Mouse (Mus musculus): ENCODE results near the gene Ccsap. TPM values are rescaled to one million over a fixed set of nuclear protein-coding genes. Genes with fewer than 3 reads are reported as not detected.
A peak's percentile ranks its signal among the peaks of the same experiment; 100 is the strongest.

The Ccsap gene
- polyA plus RNA-seq, 1 experiment from 2014 or later, result 5.4 TPM

DNA sequence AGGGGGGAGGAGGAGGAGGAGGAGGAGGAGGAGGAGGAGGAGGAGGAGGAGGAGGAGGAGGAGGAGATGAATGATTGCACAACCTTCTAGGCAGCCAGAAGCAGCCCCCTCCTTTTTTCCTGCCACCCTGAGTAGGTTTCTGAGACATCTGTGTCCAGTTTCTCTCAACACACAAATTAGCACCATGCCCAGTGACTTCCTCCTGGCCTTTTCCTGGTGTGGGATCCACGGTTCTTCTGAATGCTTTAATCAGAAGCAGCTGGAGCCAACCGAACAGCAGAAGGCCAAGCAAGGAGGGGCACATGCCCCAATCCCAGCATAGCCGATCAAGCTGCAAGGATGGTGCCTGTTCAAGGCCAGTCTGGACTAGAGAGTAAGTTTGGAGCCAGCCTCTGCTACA is 60.1 kb downstream of the Ccsap start:
- ATAC-seq (ENCODE audit: low read depth), result no peak
- WGBS, result 65% methylated on average over 3 of the region's 3 CpGs
- H3K4me2 ChIP-seq (ENCODE audit: low read depth, low read length), result no peak overlapping the region
- H3K4me1 ChIP-seq (ENCODE audit: control insufficient read depth, insufficient read depth, low read length), result no peaks in the 10 kb centered on the region
- H3K27me3 ChIP-seq (ENCODE audit: control insufficient read depth, insufficient read depth, low read length), result no peaks in the 10 kb centered on the region
- H3K9me3 ChIP-seq (ENCODE audit: control insufficient read depth, low read length), result no peaks in the 10 kb centered on the region
- H3K9ac ChIP-seq (replicated peaks; ENCODE audit: low read depth, low read length), result no peak overlapping the region
- H3K4me3 ChIP-seq (ENCODE audit: low read depth, low read length), result no peak overlapping the region
- no peaks in the 10 kb centered on the region for H3K36me3 ChIP-seq (ENCODE audit: control insufficient read depth, insufficient read depth, low read length)
- H3K27ac ChIP-seq (ENCODE audit: low read depth, low read length), result no peak overlapping the region

DNA sequence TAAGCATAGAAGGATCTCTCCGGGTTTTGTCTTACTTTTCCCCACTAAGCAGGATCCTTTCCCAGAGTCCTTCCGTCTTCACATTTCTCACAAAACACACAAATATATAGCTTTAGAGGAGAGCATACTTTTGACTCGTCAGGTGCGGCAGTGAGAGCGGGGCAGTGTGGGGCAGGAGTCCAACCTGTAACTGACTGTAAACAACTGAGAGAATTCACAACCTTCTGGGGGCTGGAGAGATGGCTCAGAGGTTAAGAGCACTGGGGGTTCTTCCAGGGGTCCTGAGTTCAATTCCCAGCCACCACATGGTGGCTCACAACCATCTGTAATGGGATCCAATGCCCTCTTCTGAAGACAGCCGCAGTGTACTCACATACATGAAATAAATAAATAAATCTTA is 60.6 kb downstream of the Ccsap start:
- H3K4me3 ChIP-seq (ENCODE audit: low read depth, low read length), result no peak overlapping the region
- H3K9ac ChIP-seq (replicated peaks; ENCODE audit: low read depth, low read length), result no peak overlapping the region
- ATAC-seq (ENCODE audit: low read depth), result no peak
- H3K4me2 ChIP-seq (ENCODE audit: low read depth, low read length), result no peak overlapping the region
- H3K27me3 ChIP-seq (ENCODE audit: control insufficient read depth, insufficient read depth, low read length), result no peaks in the 10 kb centered on the region
- H3K27ac ChIP-seq (ENCODE audit: low read depth, low read length), result no peak overlapping the region
- no peaks in the 10 kb centered on the region for H3K9me3 ChIP-seq (ENCODE audit: control insufficient read depth, low read length)
- WGBS, result 89% methylated on average over 6 of the region's 6 CpGs
- H3K36me3 ChIP-seq (ENCODE audit: control insufficient read depth, insufficient read depth, low read length), result no peaks in the 10 kb centered on the region
- no peaks in the 10 kb centered on the region for H3K4me1 ChIP-seq (ENCODE audit: control insufficient read depth, insufficient read depth, low read length)

DNA sequence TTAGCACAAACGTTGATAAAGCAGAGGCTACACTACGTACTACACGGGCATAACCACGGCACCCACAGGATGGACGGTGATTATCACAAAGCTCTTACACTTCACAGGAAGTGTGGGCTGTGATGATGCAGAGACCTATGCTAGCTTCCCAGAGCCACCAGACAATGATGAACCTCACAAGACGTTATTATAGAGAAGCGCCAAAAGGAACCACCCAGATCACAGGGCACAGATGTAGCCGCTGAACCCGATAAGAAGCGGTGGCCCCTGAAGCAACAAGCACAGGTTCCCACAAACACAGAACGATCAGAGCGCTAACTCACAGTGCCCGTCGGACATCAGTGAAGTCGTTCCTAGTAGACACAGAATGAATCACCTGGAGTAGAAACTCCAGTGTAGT is 62.1 kb downstream of the Ccsap start:
- Histone ChIP-seq H3K9me3 (ENCODE audit: control insufficient read depth, low read length) (no peaks in the 10 kb centered on the region), H3K27ac (ENCODE audit: low read depth, low read length) (no peak overlapping the region), H3K4me1 (ENCODE audit: control insufficient read depth, insufficient read depth, low read length) (no peaks in the 10 kb centered on the region), H3K36me3 (ENCODE audit: control insufficient read depth, insufficient read depth, low read length) (no peaks in the 10 kb centered on the region), H3K27me3 (ENCODE audit: control insufficient read depth, insufficient read depth, low read length) (no peaks in the 10 kb centered on the region), H3K4me2 (ENCODE audit: low read depth, low read length) (no peak overlapping the region), H3K9ac (replicated peaks; ENCODE audit: low read depth, low read length) (no peak overlapping the region), H3K4me3 (ENCODE audit: low read depth, low read length) (no peak overlapping the region)
- 92% methylated on average over 15 of the region's 15 CpGs for WGBS
- no peak for ATAC-seq (ENCODE audit: low read depth)

DNA sequence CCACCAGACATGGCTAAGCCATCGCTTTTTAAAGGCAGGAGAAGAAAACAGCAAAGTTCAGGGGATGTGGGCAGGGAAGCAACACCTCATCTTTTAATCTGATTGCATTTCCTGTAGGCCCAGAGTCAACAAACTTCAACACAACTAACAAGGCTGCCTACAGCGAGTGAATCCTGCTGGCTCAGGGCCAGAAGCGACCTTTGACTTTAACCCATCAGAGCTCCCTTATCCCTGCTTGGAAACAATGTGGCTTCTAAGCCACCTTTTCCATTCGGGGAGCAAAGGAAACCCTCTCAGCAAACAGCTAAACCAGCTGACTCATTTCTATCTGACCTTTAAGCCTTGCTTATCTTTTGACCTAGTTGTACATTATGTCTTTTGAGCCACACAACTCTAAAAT is 63.3 kb downstream of the Ccsap start:
- no peak for ATAC-seq (ENCODE audit: low read depth)
- Histone ChIP-seq H3K9ac (replicated peaks; ENCODE audit: low read depth, low read length) (no peak overlapping the region), H3K4me1 (ENCODE audit: control insufficient read depth, insufficient read depth, low read length) (no peaks in the 10 kb centered on the region), H3K4me2 (ENCODE audit: low read depth, low read length) (no peak overlapping the region), H3K4me3 (ENCODE audit: low read depth, low read length) (no peak overlapping the region), H3K27me3 (ENCODE audit: control insufficient read depth, insufficient read depth, low read length) (no peaks in the 10 kb centered on the region), H3K27ac (ENCODE audit: low read depth, low read length) (no peak overlapping the region), H3K36me3 (ENCODE audit: control insufficient read depth, insufficient read depth, low read length) (no peaks in the 10 kb centered on the region), H3K9me3 (ENCODE audit: control insufficient read depth, low read length) (no peaks in the 10 kb centered on the region)
- WGBS, result 64% methylated on average over 4 of the region's 4 CpGs

DNA sequence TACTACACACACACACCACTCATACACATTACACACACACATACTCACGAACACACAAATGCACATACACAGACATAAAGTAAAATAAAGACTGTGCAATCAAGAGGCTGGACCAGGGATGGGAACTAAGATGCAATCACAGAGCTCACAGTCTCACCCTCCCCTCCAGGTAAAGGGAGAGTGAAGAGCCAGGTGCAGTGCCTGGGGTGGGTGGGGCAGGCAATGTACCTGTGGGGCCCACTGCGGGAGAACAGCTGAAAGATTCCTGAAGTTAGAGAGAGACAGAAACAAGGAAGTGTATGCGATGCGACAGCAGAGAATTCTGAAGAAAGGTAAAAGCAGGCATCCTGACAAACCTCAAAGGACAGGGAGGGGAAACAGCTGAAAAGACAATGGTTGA is 65.2 kb downstream of the Ccsap start:
- no peak overlapping the region for H3K4me2 ChIP-seq (ENCODE audit: low read depth, low read length)
- no peak overlapping the region for H3K9ac ChIP-seq (replicated peaks; ENCODE audit: low read depth, low read length)
- no peaks in the 10 kb centered on the region for H3K4me1 ChIP-seq (ENCODE audit: control insufficient read depth, insufficient read depth, low read length)
- no peaks in the 10 kb centered on the region for H3K27me3 ChIP-seq (ENCODE audit: control insufficient read depth, insufficient read depth, low read length)
- no peak overlapping the region for H3K4me3 ChIP-seq (ENCODE audit: low read depth, low read length)
- no peak for ATAC-seq (ENCODE audit: low read depth)
- H3K9me3 ChIP-seq (ENCODE audit: control insufficient read depth, low read length), result no peaks in the 10 kb centered on the region
- H3K36me3 ChIP-seq (ENCODE audit: control insufficient read depth, insufficient read depth, low read length), result no peaks in the 10 kb centered on the region
- H3K27ac ChIP-seq (ENCODE audit: low read depth, low read length), result no peak overlapping the region
- 85% methylated on average over 4 of the region's 4 CpGs for WGBS

DNA sequence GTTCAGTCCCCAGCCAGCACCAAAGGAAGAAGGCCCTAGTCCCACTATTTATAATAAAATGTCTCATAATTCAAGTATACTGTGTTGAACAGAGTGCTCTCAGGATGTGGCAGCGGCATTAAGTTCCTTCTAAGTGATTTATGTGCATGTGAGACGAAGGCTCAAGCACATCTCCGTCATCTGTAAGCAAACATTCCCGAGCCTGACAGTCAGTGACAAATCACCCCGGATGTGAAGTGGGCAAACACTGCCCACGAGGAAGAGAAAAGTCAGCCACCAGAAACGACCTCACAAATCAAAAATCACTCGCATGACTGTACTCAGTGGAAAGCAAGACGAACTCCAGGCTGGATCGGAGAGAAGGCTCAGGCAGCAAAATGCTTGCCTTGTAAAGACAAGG is 66.1 kb downstream of the Ccsap start:
- H3K9ac ChIP-seq (replicated peaks; ENCODE audit: low read depth, low read length), result no peak overlapping the region
- no peaks in the 10 kb centered on the region for H3K27me3 ChIP-seq (ENCODE audit: control insufficient read depth, insufficient read depth, low read length)
- H3K4me1 ChIP-seq (ENCODE audit: control insufficient read depth, insufficient read depth, low read length), result no peaks in the 10 kb centered on the region
- H3K4me2 ChIP-seq (ENCODE audit: low read depth, low read length), result no peak overlapping the region
- no peak overlapping the region for H3K4me3 ChIP-seq (ENCODE audit: low read depth, low read length)
- ATAC-seq (ENCODE audit: low read depth), result no peak
- H3K27ac ChIP-seq (ENCODE audit: low read depth, low read length), result no peak overlapping the region
- no peaks in the 10 kb centered on the region for H3K9me3 ChIP-seq (ENCODE audit: control insufficient read depth, low read length)
- no peaks in the 10 kb centered on the region for H3K36me3 ChIP-seq (ENCODE audit: control insufficient read depth, insufficient read depth, low read length)
- 23% methylated on average over 10 of the region's 10 CpGs for WGBS

DNA sequence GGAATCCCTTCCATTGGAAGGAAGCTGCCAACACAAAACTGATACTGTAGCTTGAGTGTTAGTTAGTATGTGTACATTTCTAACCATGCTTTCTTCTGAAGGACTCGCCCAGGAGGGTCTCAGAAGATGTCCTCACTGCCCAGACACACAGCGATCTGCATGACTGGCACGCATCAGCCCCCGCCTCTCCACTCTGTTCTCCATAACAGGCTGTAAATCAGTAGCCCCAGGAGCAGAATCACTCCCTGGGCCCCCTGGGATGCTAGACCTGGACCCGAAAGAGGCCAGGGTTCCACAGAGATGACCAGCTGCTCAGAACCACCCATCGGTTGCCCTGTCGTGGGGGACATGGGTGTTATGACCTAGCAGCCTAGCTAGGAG is 68.2 kb downstream of the Ccsap start:
- ATAC-seq (ENCODE audit: low read depth), result no peak
- H3K27me3 ChIP-seq (ENCODE audit: control insufficient read depth, insufficient read depth, low read length), result no peaks in the 10 kb centered on the region
- no peak overlapping the region for H3K4me3 ChIP-seq (ENCODE audit: low read depth, low read length)
- no peak overlapping the region for H3K27ac ChIP-seq (ENCODE audit: low read depth, low read length)
- H3K4me1 ChIP-seq (ENCODE audit: control insufficient read depth, insufficient read depth, low read length), result no peaks in the 10 kb centered on the region
- no peaks in the 10 kb centered on the region for H3K9me3 ChIP-seq (ENCODE audit: control insufficient read depth, low read length)
- no peaks in the 10 kb centered on the region for H3K36me3 ChIP-seq (ENCODE audit: control insufficient read depth, insufficient read depth, low read length)
- 50% methylated on average over 7 of the region's 7 CpGs for WGBS
- H3K9ac ChIP-seq (replicated peaks; ENCODE audit: low read depth, low read length), result no peak overlapping the region
- H3K4me2 ChIP-seq (ENCODE audit: low read depth, low read length), result no peak overlapping the region

DNA sequence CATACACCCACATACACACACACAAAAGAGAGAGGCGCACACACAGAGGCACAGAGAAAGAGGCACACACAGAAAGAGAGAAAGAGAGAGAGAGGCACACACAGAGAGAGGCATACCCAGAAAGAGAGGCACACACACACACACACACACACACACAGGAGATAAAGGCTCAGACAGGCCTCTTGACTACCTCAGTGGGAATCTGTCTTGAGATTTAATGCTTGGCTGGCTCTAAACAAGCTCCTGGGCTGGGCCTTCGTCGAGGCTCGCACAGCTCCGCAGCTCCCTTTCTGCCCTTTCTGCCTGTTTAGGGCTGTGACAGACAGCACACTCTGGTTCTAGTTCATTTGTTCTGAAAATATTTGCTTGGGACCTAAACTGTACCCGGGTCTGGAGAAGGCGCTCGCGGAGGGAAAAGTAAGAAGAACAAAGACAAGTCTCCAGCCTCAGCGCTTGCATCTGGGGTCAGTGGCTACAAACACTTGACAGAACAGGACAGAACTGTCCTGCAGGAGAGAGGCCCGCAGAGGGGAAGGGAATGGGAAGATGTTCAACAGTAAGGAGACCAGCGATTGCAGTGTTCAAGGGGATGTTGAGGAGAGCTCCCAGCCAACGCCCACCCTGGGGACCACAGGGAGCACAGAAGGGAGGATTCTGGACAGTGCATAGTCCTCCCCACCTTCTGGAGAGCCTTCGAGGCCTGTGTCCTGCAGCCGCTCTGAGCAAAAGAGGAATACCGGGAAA is 68.7 kb downstream of the Ccsap start:
- no peak overlapping the region for H3K9ac ChIP-seq (replicated peaks; ENCODE audit: low read depth, low read length)
- H3K4me2 ChIP-seq (ENCODE audit: low read depth, low read length), result no peak overlapping the region
- no peaks in the 10 kb centered on the region for H3K36me3 ChIP-seq (ENCODE audit: control insufficient read depth, insufficient read depth, low read length)
- ATAC-seq (ENCODE audit: low read depth), result peak; percentile 68; the same call in 1 of the 2 replicates
- no peaks in the 10 kb centered on the region for H3K4me1 ChIP-seq (ENCODE audit: control insufficient read depth, insufficient read depth, low read length)
- H3K9me3 ChIP-seq (ENCODE audit: control insufficient read depth, low read length), result no peaks in the 10 kb centered on the region
- H3K27me3 ChIP-seq (ENCODE audit: control insufficient read depth, insufficient read depth, low read length), result no peaks in the 10 kb centered on the region
- H3K27ac ChIP-seq (ENCODE audit: low read depth, low read length), result no peak overlapping the region; the same call in 1 of the 2 replicates
- 32% methylated on average over 16 of the region's 16 CpGs for WGBS
- no peak overlapping the region for H3K4me3 ChIP-seq (ENCODE audit: low read depth, low read length)
